Mouse (Mus musculus): ENCODE measurements around the gene Syn2. TPM values are rescaled to one million over a fixed set of nuclear protein-coding genes. Genes with fewer than 3 reads are reported as not detected.

Gene Syn2
- polyA plus RNA-seq, 1 experiment: 0.96 TPM

GRCm38 (mm10) chr6:115274705-115275104 is 140.0 kb downstream of the Syn2 start:
- no peaks in the 10 kb centered on the region for H3K36me3 ChIP-seq (replicated peaks; ENCODE audit: low read length)
- peaks cover 95% of the 10 kb centered on the region for H3K4me1 ChIP-seq
- H3K27me3 ChIP-seq (replicated peaks): peaks cover 1% of the 10 kb centered on the region
- H3K9me3 ChIP-seq: no peaks in the 10 kb centered on the region
- no peak for TF ChIP-seq FLI1 (IDR thresholded peaks at IDR 0.05; ENCODE audit: low read length)
- TF ChIP-seq GATA1 (IDR thresholded peaks at IDR 0.05; ENCODE audit: borderline replicate concordance, low read length): no peak
- no peak overlapping the region for H3K4me3 ChIP-seq (replicated peaks)

GRCm38 (mm10) chr6:115275116-115275815 is 140.6 kb downstream of the Syn2 start:
- Histone ChIP-seq H3K4me3 (replicated peaks) (no peak overlapping the region), H3K9me3 (no peaks in the 10 kb centered on the region), H3K36me3 (replicated peaks; ENCODE audit: low read length) (no peaks in the 10 kb centered on the region), H3K4me1 (peaks cover 91% of the 10 kb centered on the region), H3K27me3 (replicated peaks) (peaks cover 1% of the 10 kb centered on the region)
- TF ChIP-seq GATA1 (IDR thresholded peaks at IDR 0.05; ENCODE audit: borderline replicate concordance, low read length) (no peak), FLI1 (IDR thresholded peaks at IDR 0.05; ENCODE audit: low read length) (no peak)

GRCm38 (mm10) chr6:115278086-115278485 is 143.4 kb downstream of the Syn2 start:
- Histone ChIP-seq H3K4me1 (peaks cover 76% of the 10 kb centered on the region), H3K4me3 (replicated peaks) (peak overlapping the region; percentile 28)
- TF ChIP-seq GATA1 (IDR thresholded peaks at IDR 0.05; ENCODE audit: borderline replicate concordance, low read length): no peak
- TF ChIP-seq FLI1 (IDR thresholded peaks at IDR 0.05; ENCODE audit: low read length): no peak

GRCm38 (mm10) chr6:115279639-115280038 is 144.9 kb downstream of the Syn2 start:
- H3K4me3 ChIP-seq (replicated peaks): no peak overlapping the region
- H3K9me3 ChIP-seq: no peaks in the 10 kb centered on the region
- H3K27me3 ChIP-seq (replicated peaks): peaks cover 6% of the 10 kb centered on the region
- TF ChIP-seq FLI1 (IDR thresholded peaks at IDR 0.05; ENCODE audit: low read length) (no peak), GATA1 (IDR thresholded peaks at IDR 0.05; ENCODE audit: borderline replicate concordance, low read length) (no peak)
- H3K36me3 ChIP-seq (replicated peaks; ENCODE audit: low read length): no peaks in the 10 kb centered on the region
- H3K4me1 ChIP-seq: peaks cover 76% of the 10 kb centered on the region

More at GRCm38 (mm10) chr6:115278086-115278485, 143.4 kb downstream of the Syn2 start:
- Histone ChIP-seq H3K27me3 (replicated peaks) (peaks cover 6% of the 10 kb centered on the region), H3K36me3 (replicated peaks; ENCODE audit: low read length) (no peaks in the 10 kb centered on the region), H3K9me3 (no peaks in the 10 kb centered on the region)

GRCm38 (mm10) chr6:115284153-115284552 is 149.5 kb downstream of the Syn2 start:
- no peak for TF ChIP-seq GATA1 (IDR thresholded peaks at IDR 0.05; ENCODE audit: borderline replicate concordance, low read length)
- no peak for TF ChIP-seq FLI1 (IDR thresholded peaks at IDR 0.05; ENCODE audit: low read length)
- H3K4me1 ChIP-seq: peaks cover 54% of the 10 kb centered on the region
- no peaks in the 10 kb centered on the region for H3K9me3 ChIP-seq

GRCm38 (mm10) chr6:115286441-115286840 is 151.7 kb downstream of the Syn2 start:
- Histone ChIP-seq H3K36me3 (replicated peaks; ENCODE audit: low read length) (no peaks in the 10 kb centered on the region), H3K4me1 (peaks cover 48% of the 10 kb centered on the region), H3K27me3 (replicated peaks) (peaks cover 2% of the 10 kb centered on the region), H3K4me3 (replicated peaks) (no peak overlapping the region), H3K9me3 (no peaks in the 10 kb centered on the region)
- TF ChIP-seq FLI1 (IDR thresholded peaks at IDR 0.05; ENCODE audit: low read length) (no peak), GATA1 (IDR thresholded peaks at IDR 0.05; ENCODE audit: borderline replicate concordance, low read length) (no peak)

More at GRCm38 (mm10) chr6:115284153-115284552, 149.5 kb downstream of the Syn2 start:
- H3K27me3 ChIP-seq (replicated peaks): peaks cover 6% of the 10 kb centered on the region
- no peaks in the 10 kb centered on the region for H3K36me3 ChIP-seq (replicated peaks; ENCODE audit: low read length)
- no peak overlapping the region for H3K4me3 ChIP-seq (replicated peaks)

- Histone ChIP-seq H3K27me3 (replicated peaks) (no peaks in the 10 kb centered on the region), H3K36me3 (replicated peaks; ENCODE audit: low read length) (no peaks in the 10 kb centered on the region), H3K4me1 (peaks cover 56% of the 10 kb centered on the region), H3K4me3 (replicated peaks) (no peak overlapping the region), H3K9me3 (no peaks in the 10 kb centered on the region)
- no peak for TF ChIP-seq GATA1 (IDR thresholded peaks at IDR 0.05; ENCODE audit: borderline replicate concordance, low read length)
- no peak for TF ChIP-seq FLI1 (IDR thresholded peaks at IDR 0.05; ENCODE audit: low read length)
Measured at GRCm38 (mm10) chr6:115288223-115288622, 153.5 kb downstream of the Syn2 start.

GRCm38 (mm10) chr6:115290561-115290960 is 155.9 kb downstream of the Syn2 start:
- Histone ChIP-seq H3K27me3 (replicated peaks) (no peaks in the 10 kb centered on the region), H3K4me1 (peaks cover 53% of the 10 kb centered on the region), H3K36me3 (replicated peaks; ENCODE audit: low read length) (no peaks in the 10 kb centered on the region), H3K9me3 (no peaks in the 10 kb centered on the region), H3K4me3 (replicated peaks) (no peak overlapping the region)
- TF ChIP-seq GATA1 (IDR thresholded peaks at IDR 0.05; ENCODE audit: borderline replicate concordance, low read length): no peak
- TF ChIP-seq FLI1 (IDR thresholded peaks at IDR 0.05; ENCODE audit: low read length): no peak

GRCm38 (mm10) chr6:115291068-115291467 is 156.4 kb downstream of the Syn2 start:
- TF ChIP-seq GATA1 (IDR thresholded peaks at IDR 0.05; ENCODE audit: borderline replicate concordance, low read length) (no peak), FLI1 (IDR thresholded peaks at IDR 0.05; ENCODE audit: low read length) (no peak)
- peaks cover 58% of the 10 kb centered on the region for H3K4me1 ChIP-seq
- H3K4me3 ChIP-seq (replicated peaks): no peak overlapping the region
- no peaks in the 10 kb centered on the region for H3K9me3 ChIP-seq
- no peaks in the 10 kb centered on the region for H3K27me3 ChIP-seq (replicated peaks)
- no peaks in the 10 kb centered on the region for H3K36me3 ChIP-seq (replicated peaks; ENCODE audit: low read length)

GRCm38 (mm10) chr6:115291823-115292222 is 157.1 kb downstream of the Syn2 start:
- H3K27me3 ChIP-seq (replicated peaks): no peaks in the 10 kb centered on the region
- H3K36me3 ChIP-seq (replicated peaks; ENCODE audit: low read length): no peaks in the 10 kb centered on the region
- H3K9me3 ChIP-seq: no peaks in the 10 kb centered on the region
- H3K4me3 ChIP-seq (replicated peaks): no peak overlapping the region
- TF ChIP-seq FLI1 (IDR thresholded peaks at IDR 0.05; ENCODE audit: low read length) (no peak), GATA1 (IDR thresholded peaks at IDR 0.05; ENCODE audit: borderline replicate concordance, low read length) (no peak)
- H3K4me1 ChIP-seq: peaks cover 58% of the 10 kb centered on the region

Data from megakaryocyte, embryonic 14.5 days (primary cell).